Mouse (Mus musculus): ENCODE data around the gene Tex14.
A peak's percentile ranks its signal among the peaks of the same experiment; 100 is the strongest.
"Not testable (repeated sequence)": the region's sequence is repeated elsewhere in the genome, so short reads cannot be mapped to it uniquely, and the experiment has no call there.

Gene Tex14

GRCm38 (mm10) chr11:87448476-87449199 is 43.8 kb downstream of the Tex14 start:
- DNase-seq (ENCODE audit: low spot score) = peak; percentile 69

DNA sequence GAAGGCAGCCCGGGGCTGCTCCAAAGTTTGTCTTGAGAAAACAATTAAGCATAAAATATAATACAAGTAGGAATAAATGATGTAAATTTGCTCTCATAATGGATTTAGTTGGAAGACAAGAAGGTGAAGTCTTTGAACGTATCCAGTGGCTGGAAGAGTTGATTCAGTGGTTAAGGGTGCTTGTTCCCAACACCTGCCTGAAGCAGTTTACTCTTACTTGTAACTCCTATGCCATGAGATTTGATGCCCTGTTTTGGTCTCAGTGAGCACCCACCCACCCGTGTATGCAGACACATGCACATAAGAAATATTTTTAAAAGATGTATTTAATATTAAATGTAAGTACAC is 44.3 kb downstream of the Tex14 start:
- DNase-seq (ENCODE audit: low spot score) = no peak

GRCm38 (mm10) chr11:87449847-87450246 is 45.0 kb downstream of the Tex14 start:
- not testable (repeated sequence) for DNase-seq (ENCODE audit: low spot score)

GRCm38 (mm10) chr11:87452779-87453178 is 47.9 kb downstream of the Tex14 start:
- DNase-seq (ENCODE audit: low spot score) = not testable (repeated sequence)

DNA sequence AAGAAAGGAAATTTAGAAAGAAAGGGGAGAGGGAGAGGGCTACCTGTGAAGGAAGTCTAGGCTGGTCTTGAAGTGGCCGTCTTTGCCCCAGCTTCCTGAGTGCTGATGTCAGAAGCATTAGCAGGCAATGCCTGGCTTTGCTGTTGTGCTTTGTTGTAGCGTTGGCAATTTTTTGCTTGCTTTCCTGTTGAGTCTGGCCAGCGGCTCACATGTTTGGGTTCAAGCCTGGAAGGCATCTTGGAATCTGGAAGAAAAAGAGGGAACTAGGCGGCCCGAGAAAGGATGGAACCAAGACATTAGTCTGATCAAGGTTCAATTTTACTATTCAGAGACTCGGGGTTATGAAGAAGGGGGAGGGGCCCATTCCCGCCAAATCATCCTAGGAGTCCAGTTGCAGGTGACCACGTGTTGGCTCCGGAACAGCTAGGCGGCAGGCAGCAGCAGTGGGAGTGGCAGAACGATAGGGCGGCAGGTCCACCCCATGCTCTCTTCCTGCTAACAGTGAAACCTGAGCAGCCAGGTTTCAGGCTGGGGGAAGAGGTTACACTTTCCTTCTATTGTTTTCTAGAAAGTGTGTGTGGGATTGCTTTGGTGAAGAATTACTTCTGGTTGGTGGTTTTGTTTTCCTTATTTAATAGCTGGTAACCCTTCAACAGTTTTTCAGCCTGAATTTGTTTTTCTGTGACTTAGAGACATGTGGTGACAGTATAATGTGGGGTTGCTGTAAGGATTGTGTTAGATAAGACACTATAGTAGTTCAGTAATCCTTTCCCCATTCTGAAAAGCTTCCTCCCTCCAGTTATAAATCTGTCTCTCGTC is 48.6 kb downstream of the Tex14 start:
- DNase-seq (ENCODE audit: low spot score) = no peak

- no peak for DNase-seq (ENCODE audit: low spot score)
Observed at GRCm38 (mm10) chr11:87454035-87454690, 49.3 kb downstream of the Tex14 start.

DNA sequence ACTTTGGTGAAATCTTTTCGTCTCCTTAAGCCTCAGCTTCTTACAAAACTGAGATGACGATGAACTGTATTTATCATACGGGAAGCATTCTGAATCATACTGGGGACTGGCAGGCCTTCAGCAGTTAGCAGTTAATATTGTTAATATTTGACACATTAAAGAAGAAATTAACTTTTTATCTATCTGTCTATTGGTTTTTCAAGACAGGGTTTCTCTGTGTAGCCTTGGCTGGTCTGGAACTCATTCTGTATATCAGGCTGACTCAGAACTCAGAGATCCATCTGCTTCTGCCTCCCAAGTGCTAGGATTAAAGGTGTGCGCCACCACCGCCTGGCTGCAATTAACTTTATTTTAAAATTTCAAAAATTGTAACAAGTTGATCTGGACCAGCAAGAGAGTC is 50.7 kb downstream of the Tex14 start:
- no peak for DNase-seq (ENCODE audit: low spot score)

DNA sequence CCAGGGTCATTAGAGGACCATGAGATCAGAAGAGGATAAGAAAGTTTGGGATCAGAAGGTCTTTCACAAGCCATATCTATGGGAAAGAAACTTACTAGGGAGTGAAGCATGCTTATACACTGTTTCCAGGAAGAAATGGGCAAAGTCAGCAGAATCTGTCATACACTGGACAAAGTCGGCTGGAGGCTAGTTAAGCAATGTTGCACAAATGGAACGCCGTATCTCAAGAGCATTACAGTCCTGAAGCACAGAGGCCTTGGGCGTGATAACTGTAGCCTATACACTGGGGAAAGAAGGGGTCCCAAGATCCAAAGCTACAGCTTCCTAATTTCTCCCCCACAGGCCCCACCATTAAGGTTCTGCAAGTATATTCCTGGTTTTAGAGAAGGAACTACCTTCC is 51.1 kb downstream of the Tex14 start:
- no peak for DNase-seq (ENCODE audit: low spot score)

DNA sequence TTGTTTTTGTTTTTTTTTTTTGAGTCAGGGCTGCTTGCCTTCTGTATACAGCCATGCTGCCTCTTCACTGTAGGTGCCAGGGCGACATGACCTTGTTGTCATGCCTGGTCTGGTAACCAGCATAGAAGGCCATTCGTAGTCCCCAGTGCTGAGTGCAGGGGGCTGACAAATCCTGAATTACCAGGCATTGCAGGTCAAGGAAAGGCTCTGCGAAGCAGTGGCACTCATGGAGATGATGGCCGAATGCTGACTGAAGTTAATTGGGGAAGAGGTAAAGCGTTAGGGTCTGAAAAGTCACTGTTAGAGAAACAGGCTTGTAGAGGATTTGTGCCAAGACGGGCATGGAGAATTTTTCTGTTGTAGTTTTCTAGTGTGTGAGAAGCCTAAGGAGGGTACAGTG is 55.7 kb downstream of the Tex14 start:
- DNase-seq (ENCODE audit: low spot score) = no peak

DNA sequence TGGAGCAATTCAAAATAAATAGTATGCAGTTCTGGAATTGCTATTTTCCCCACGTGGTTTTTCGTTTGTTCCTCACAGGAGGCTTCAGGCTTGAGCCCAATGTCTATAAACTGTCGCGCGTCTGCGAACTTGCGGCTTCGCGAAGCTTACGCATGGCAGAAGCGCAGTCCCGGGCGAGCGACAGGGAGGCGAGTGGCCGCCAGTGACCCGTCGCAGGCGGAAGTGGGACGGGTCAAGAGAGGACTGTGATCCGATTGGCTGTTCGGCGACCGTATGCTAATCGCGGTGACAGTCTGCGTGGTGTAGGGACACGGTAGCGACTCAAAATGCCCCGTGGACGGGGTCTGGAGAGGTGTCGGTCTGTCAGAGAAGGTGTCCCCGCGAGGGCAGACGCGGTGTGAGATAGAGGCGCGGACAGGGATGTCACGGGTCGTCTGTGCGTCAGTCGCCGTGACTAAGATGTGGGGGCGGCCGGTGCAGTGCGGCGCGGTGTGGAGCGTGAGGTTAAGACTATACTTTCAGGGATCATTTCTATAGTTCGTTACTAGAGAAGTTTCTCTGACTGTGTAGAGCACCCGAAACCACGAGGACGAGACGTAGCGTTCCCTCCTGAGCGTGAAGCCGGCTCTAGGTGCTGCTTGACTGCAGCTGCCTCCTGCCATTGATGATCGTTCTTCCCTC is 57.1 kb downstream of the Tex14 start:
- DNase-seq (ENCODE audit: low spot score) = peak; percentile 83

- peak; percentile 73 for DNase-seq (ENCODE audit: low spot score)
Observed at GRCm38 (mm10) chr11:87462461-87463242, 57.8 kb downstream of the Tex14 start.

DNA sequence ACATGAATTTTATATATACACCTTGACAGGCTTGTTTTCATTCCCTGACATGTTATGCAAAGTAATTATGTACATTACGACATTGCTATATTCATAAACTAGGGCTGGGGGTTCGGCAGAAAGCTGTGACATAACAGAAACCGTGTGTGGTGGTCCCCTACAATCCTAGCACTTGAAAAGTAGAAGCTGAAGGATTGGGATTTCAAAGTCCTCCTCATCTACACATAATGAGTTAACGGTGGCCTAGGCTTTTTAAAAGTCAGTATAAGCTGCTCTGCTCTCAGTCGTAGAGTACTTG is 58.3 kb downstream of the Tex14 start:
- DNase-seq (ENCODE audit: low spot score) = no peak

- not testable (repeated sequence) for DNase-seq (ENCODE audit: low spot score)
Observed at GRCm38 (mm10) chr11:87463792-87464430, 59.0 kb downstream of the Tex14 start.

DNA sequence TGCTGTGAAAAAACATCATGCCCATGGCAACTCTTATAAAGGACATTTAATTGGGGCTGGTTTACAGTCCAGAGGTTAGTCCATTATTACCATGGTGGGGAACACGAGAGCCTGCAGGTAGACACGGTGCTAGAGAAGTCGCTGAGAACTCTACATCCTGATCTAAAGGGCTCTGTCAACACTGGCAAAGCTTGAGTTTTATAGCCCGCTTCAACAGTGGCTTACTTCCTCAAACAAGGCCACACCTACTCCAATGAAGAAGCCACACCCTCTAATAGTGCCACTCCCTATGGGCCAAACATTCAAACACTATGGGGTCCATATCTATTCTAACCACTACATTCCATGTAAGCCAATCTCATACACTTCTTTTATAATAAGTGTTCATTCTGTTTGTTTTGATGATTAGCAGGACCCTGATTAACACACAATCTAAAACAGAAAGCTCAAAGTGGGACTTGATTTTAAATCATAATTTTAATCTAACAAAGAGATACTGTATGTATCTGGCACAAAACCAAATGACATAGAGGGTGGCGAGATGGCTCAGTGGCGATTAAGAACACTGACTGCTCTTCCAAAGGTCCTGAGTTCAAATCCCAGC is 61.2 kb downstream of the Tex14 start:
- no peak for DNase-seq (ENCODE audit: low spot score)

DNA sequence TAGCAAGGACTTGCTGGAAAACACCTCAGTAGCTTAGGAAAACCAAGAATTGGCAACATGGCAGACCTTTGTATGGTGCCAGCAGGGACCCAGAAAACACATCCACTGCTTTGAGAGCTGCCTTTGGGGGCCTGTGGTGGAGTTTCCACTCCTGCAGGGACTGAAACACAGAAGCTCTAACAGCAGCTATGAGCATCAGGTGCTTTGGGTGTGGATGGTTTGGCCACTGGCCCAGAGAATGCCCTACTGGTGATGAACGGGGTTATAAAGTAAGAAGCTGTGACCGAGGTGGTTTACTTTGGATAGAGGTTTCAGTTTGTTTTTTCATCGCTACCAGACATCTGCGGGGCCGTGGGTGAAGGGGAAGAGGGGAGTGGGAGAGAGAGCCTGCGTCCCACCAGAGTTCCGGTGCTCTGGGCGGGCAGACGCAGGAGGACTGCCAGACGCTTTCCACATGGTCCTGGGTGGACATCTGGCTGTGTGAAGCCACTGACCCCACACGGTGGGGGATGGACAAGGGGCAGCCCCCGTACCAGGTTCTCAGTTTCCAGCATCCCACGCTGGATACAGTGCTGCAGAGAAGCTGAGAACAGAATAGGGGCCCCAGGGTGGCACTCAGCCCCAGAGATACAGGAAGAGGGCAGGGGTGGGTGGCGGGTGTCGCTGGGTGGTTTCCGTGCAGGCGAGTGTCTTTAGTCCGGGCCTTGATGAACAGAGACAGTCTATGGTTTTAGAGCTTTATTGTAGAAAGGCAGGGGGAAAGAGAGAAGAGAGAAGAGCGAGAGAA is 62.8 kb downstream of the Tex14 start:
- no peak for DNase-seq (ENCODE audit: low spot score)

DNA sequence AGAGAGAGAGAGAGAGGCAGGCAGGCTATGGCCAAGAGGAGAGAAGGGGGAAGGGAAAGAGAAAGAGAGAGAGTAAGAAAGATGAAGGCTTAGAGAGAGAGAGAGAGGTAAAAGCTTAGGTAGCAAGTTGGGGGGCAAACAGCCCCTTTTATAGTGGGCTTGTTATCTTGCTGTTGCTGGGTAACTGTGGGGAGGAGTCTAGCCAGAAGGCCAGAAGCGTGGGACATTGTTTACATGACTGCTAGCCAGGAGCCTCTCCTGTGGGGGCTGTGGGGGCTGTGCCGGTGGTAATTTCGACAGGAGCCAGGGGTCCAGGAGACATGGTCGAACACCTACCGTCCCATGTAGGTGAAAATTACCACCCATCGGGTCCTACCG is 63.4 kb downstream of the Tex14 start:
- no peak for DNase-seq (ENCODE audit: low spot score)

GRCm38 (mm10) chr11:87468706-87469315 is 63.9 kb downstream of the Tex14 start:
- DNase-seq (ENCODE audit: low spot score) = no peak

- peak; percentile 59 for DNase-seq (ENCODE audit: low spot score)
Observed at GRCm38 (mm10) chr11:87470807-87471698, 66.2 kb downstream of the Tex14 start.

DNA sequence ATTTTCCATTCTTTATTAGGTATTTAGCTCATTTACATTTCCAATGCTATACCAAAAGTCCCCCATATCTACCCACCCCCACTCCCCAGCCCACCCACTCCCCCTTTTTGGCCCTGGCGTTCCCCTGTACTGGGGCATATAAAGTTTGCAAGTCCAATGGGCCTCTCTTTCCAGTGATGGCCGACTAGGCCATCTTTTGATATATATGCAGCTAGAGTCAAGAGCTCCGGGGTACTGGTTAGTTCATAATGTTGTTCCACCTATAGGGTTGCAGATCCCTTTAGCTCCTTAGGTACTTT is 66.8 kb downstream of the Tex14 start:
- DNase-seq (ENCODE audit: low spot score) = not testable (repeated sequence)
